Mouse (Mus musculus): ENCODE data around the gene Tmem8b. TPM values are rescaled to one million over a fixed set of nuclear protein-coding genes. Genes with fewer than 3 reads are reported as not detected.

Gene Tmem8b
- 10 to 100 TPM; 49.4 to 50.5 TPM for total RNA-seq (2021)
- long read RNA-seq, full-length matches to known transcripts = 2 of 11 reads
- long read RNA-seq, partial matches to known transcripts = 2 of 11 reads
- long read RNA-seq, other reads (novel, unspliced or antisense) = 7 of 11 reads

GRCm38 (mm10) chr4:43668782-43669427 lies at the start of gene Tmem8b, which contains the start of gene Fam221b:
Tmem8b (plus strand) TSS chr4:43668971.
Fam221b (minus strand) TSS chr4:43669145.
- peak; percentile 86 to 92 for DNase-seq (ENCODE audit: low spot score in 2 of 2)

GRCm38 (mm10) chr4:43620146-43620778 lies 48.5 kb upstream of the Tmem8b start:
- DNase-seq (ENCODE audit: low spot score in 2 of 2) = no peak

GRCm38 (mm10) chr4:43629106-43629817 lies 39.5 kb upstream of the Tmem8b start:
- DNase-seq (ENCODE audit: low spot score in 2 of 2) = peak in 1 of 2 experiments; percentile 32

DNA sequence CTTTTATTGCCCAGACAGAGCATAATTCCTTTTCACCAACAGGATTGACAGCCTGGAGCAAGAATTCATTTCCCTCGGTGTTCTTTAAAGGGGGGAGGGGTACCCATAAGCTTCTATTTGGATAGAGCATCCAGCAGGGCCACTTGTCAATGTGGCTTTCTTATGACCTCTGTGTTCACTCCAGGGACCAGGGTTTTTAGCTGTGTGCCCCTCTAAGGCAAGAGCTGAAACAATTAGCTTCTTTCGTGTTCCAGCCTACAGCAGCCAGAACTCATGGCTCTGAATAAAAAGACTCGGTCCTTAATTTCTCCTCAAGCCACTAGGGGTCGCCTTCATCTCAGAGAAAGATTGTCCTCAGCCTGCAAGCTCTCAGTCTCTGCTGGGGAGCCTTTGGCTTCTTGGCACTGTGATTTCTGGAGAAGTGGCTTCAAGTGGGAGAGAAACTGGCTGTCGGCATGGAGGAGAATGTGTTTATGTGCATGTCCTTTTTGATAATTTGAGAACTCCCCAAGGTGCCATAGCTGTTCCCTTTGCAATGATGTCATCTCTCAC lies 38.7 kb upstream of the Tmem8b start:
- peak; percentile 86 to 90 for DNase-seq (ENCODE audit: low spot score in 2 of 2)

GRCm38 (mm10) chr4:43630671-43631045 lies 38.1 kb upstream of the Tmem8b start:
- no peak for DNase-seq (ENCODE audit: low spot score in 2 of 2)

GRCm38 (mm10) chr4:43631046-43631955 lies 37.5 kb upstream of the Tmem8b start, which contains the start of gene Npr2:
Npr2 (plus strand) TSS chr4:43631935.
- DNase-seq (ENCODE audit: low spot score in 2 of 2) = peak; percentile 62 to 63

DNA sequence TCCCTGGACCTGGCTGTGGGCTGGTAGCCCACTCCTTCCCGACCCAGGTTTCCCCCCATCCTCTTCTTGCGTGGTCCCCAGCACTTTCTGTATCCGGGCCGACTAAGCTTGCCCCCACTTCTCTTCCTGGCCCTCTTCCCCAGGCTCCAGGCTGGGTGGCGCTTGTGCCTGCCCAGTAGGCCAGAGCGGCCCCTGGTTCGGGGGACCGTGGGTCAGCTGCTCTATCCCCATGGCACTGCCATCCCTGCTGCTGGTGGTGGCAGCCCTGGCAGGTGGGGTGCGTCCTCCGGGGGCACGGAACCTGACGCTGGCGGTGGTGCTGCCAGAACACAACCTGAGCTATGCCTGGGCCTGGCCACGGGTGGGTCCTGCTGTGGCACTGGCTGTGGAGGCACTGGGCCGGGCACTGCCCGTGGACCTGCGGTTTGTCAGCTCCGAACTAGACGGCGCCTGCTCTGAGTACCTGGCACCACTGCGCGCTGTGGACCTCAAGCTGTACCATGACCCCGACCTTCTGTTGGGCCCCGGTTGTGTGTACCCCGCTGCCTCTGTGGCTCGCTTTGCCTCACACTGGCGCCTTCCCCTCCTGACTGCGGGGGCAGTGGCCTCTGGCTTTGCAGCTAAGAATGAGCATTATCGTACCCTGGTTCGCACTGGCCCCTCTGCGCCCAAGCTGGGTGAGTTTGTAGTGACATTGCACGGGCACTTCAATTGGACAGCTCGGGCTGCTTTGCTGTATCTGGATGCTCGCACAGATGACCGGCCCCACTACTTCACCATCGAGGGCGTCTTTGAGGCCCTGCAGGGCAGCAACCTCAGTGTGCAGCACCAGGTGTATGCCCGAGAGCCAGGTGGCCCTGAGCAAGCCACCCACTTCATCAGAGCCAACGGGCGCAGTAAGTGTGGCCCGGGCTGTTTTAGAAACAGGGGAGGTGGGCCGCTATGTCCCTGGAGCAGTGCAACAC lies 36.5 kb upstream of the Tmem8b start:
- peak; percentile 38 to 46 for DNase-seq (ENCODE audit: low spot score in 2 of 2)

DNA sequence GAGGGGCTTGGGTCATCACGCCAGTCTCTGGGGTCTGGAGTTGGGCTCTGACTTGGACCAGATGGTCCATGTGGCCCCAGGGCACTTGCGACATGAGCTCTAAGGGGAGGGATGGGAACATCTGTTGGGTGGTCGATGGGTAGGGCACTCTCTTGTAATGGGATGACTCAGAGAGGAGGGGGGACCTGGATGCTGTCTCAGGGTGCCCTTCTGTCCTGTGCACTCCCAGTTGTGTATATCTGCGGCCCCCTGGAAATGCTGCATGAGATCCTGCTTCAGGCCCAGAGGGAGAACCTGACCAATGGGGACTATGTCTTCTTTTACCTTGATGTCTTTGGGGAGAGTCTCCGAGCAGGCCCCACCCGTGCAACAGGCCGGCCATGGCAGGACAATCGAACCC lies 35.5 kb upstream of the Tmem8b start:
- DNase-seq (ENCODE audit: low spot score in 2 of 2) = no peak

- DNase-seq (ENCODE audit: low spot score in 2 of 2) = no peak
Observed at GRCm38 (mm10) chr4:43633736-43634135, 35.0 kb upstream of the Tmem8b start.

GRCm38 (mm10) chr4:43634621-43635374 lies 34.0 kb upstream of the Tmem8b start:
- no peak for DNase-seq (ENCODE audit: low spot score in 2 of 2)

- DNase-seq (ENCODE audit: low spot score in 2 of 2) = no peak
Observed at GRCm38 (mm10) chr4:43636751-43637150, 32.0 kb upstream of the Tmem8b start.

GRCm38 (mm10) chr4:43640076-43640475 lies 28.7 kb upstream of the Tmem8b start:
- no peak for DNase-seq (ENCODE audit: low spot score in 2 of 2)

GRCm38 (mm10) chr4:43640491-43640890 lies 28.3 kb upstream of the Tmem8b start:
- no peak for DNase-seq (ENCODE audit: low spot score in 2 of 2)

GRCm38 (mm10) chr4:43649783-43650182 lies 19.0 kb upstream of the Tmem8b start:
- no peak for DNase-seq (ENCODE audit: low spot score in 2 of 2)

DNA sequence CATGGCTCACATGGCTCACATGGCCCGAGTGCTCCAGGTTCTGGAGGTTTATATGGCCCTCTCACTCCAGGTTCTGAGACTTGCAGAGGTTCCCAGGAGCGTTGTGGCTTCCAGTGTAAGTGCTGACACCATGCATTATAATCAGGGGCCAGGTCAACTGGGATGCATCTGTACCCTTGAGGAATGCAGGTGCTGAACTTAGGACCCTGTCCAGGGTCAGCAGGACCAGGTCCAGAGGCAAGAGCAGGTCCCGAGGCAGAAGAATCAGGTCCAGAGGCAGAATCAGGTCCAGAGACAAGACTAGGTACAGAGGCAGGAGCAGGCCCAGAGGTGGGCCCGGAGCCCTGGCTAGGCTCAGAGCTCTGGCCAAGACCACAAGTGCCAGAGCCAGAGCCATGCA lies 16.0 kb upstream of the Tmem8b start:
- DNase-seq (ENCODE audit: low spot score in 2 of 2) = no peak

DNA sequence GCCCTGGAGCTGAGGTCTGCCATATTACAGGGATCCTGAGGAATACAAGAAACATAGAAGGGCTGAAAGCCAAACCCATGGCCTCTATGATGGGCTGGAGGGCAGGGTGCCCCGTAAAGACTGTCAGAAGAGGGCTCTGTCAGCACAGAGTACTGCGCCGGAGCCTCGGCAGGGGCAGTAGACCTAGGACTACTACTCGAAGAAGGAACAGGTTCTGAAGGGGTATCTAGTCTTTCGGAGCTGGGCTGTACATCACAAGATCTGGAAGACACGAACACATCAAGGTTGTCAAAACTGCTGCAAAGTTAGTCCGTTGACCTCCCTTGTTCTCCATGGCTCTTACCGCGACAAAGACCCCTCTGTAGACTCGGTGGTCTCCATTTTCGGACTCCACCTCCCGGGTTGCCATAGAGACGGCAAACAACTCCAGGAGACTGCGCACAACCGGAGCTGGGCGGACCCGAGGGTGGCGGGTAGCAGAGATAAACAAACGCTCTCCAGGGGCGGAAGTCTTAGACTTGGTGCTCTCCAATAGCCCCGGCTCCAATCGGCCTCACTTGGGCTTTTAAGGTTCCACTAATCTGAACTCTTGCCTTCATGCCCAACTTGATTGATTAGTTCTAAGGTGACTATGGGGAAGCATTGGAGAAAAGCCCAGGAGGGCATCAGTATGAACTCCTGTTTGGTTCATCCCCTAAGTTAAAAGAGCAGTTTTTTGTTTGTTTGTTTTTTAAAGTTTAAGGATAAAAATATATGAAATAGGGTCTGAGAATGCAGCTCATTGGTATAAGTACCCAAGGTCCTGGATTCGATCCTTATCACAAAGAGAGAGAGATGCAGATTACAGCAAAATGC lies 15.4 kb upstream of the Tmem8b start, which contains the start of gene Spag8:
TSS of gene Spag8 (minus strand) at position 434 of the 855 bp plus-strand sequence.
- DNase-seq (ENCODE audit: low spot score in 2 of 2) = peak; percentile 45 to 64

GRCm38 (mm10) chr4:43655656-43656338 lies 13.0 kb upstream of the Tmem8b start:
- DNase-seq (ENCODE audit: low spot score in 2 of 2) = no peak

Measured in layer of hippocampus, postnatal 10 days (tissue).